Mouse (Mus musculus) retina, adult 2 months (tissue): ENCODE measurements at regions not wholly inside any gene's neighbourhood (a gene's known extent, or its start where the extent isn't known, plus 50 kb on each side); places are given as distances from the start of the nearest gene placed in this dataset.

Source experiments
- DNase-seq: peaks from one replicate; pipeline ENCODE4 v3.0.0-alpha.2; 2012; ENCODE audit warnings: low read depth, low spot score

DNA sequence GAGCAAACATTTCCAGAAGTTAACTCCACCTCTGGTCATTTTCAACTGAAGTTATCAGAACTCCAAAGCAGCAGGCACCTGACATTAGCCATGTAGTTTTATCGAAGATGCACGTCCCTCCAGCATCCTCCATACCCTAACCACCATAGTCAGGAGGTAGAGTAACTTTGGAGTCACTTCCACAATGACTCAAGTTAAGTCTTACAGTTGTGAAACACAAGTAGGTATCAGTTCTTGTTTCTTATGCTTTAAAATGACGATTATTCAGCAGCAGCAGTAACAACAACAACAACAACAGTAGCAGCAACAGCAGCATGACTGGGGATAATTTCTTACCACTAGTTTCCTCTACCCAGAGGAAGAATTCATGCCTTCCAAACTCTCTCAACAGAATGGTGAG, 51.3 kb upstream of the Tank start:
- DNase-seq: no peak

DNA sequence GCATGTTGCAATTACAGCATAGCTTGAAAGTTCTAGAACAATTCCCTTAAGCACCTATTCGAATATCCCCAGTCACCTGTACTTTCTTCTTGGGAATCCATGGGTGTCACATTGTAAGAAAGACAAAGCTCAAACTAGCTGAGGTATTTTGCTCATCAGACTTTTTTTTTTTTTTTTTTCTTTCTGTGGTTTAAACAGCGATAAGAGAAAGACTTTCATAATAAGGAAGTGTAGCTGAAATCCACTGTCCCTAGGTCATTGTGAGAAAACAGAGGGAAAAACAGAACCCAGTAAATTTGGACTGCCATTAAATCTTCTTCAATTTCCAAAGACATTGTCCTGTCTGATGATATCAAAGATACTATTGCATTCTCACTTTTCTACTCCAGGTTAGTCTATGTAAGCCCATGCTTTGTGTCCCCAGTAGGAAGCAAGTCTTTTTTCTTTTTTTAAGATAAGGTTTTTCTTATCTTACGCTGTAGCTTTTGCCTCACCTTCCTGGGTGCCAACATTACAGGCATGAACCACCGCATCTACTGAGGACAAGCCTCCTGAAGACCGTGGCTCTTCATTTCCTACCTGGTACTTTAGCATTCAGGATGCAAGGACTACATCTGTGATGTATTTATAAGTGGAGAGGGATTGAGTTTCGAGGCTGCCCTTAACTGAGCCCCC, 54.2 kb upstream of the Tank start:
- DNase-seq: no peak

DNA sequence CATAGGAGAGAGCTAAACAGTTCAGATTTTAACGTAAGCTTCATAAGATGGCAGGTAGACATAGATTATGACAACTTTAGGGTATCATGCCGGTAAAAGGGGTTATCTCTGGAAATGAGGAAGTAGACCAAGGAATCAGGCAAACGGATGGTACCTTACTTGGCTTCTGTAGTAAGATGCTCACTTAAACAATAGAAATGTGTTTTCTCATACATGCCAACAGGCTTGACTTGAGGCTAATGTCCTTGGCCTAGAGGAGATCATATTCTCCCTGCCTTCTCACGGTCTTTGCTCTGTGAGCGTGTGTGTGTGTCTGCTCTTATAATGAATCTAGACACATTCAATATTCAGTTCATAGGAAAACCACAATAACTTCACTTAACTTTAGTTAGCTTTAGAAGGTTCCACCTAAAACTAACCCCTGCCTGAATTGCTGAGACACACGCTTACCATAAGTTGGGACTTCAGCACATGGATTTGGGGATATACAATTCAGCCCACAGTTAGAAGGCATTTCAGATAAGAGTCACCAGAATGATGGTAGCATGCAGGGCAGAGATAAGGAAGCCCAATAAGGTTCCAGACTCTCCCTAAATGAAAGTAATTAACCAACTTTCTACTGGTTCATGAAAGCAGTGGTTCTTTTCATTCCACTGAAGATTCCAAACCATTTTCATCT, 63.8 kb upstream of the Tank start:
- DNase-seq: no peak

DNA sequence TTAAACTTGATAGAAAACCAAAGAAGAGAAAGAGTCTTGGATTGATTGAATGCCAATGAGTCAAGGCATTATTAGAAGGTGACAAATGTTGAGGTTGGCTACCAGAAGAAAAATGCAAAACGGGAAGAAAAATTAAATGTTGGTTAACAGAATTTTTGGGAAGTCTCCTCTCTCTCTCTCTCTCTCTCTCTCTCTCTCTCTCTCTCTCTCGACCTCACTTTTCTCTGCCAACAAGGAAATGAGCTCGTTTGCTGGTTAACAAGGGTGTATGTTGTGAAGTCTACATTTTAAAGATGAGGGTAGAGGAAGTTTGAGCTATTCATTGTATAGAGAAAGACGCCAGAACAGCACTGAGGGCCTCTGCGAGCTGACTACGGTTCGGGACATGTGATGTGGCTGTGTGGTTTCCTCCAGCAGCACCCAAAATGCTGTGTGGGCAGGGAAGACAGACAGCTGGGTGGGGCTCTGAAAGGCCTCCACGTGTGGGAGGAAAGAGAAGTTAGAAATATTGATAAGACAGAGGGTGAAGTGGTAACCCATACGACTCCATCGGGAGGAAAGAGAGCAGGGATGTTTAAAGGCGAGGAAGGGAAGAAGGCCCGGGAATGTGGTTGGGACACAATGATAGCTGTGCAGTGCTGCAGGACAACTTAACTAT, 64.5 kb upstream of the Tank start:
- DNase-seq: no peak

DNA sequence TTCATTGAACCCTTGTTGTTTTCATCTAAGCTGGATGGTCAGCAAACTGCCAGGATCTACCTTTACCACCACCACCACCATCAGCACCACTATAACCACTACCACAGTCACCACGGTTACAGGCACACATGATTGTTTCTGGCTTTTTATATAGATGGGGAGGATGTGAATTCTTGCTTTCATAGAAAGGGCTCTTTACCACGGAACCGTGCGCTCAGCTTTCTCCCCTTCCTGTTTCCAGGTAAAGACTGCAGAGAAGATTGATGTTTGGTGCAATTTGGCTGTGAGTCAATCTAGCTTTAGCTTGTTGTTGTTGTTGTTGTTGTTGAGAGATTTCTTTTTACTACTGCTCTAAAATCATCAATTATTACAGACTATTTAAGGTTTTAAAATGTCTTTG, 74.8 kb upstream of the Tank start:
- DNase-seq: no peak

DNA sequence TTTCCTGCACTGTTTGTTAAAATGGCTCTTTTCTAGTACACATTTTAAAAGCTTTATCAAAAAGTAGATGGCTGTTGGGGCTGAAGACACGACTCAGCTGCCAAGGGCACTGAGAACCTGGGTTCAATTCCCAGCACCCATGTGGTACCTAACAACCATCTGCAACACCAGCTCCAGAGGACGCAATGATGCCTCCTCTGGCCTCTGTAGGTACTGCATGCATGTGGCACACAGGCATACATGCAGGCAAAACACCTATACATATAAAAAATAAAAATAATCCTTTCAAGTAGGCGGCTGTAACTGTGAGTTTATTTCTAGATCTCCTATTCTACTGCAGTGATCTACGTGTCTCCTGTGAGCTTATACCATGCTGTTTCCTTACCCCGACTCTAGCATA, 76.5 kb upstream of the Tank start:
- no peak for DNase-seq

DNA sequence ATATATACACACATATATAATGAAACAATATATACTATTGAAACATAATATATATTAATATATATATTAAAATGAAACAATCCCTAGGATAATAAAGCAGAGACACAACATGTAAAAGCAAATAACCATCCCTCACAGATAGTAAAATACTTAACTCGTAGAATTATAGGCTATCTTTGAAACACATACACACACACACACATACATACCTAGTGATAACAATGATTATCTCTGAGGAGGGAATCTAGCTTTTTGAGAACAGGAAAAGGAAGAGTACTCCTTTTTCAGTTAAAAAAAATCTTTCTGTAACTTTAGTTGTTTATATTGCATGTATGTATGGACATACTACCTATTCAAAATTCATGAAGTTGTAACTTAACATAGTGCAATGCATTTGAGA, 79.1 kb upstream of the Tank start:
- no peak for DNase-seq

DNA sequence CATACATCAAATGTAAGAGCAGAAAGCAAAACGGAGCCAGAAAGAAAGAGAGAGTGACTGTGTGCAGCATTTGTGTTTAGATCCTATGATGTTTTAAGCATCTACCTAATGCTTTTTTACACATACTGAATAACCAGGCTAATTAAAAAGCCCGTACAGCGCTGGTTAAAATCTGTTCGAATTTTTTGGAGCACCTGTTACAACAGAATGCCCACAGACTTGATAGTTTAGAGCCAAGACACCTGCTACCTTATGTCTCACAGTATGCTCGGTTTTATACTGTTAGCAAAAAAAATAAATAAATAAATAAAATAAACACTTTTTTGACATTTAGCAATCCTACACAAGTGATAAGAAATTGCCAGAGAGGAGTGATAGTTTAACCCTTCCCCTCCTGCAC, 80.5 kb upstream of the Tank start:
- DNase-seq: no peak

DNA sequence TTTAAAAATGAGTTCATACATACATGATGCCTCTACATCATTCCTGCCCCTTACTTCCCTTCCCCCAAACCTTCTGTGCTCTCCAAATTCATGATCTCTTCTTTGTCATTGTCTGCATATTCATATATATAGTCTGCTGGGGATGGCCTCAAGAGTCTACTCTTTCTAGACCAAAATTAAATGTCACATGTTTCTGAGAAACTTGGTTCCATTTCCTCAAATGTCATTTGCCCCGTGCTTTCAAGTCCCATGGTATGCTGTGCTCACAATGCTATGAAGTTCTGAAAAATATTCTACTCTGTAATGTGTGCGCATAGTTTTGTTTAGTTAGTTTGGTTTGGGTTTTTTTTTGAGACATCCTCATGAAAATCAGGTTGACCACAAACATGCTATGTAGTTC, 81.4 kb upstream of the Tank start:
- DNase-seq: no peak

DNA sequence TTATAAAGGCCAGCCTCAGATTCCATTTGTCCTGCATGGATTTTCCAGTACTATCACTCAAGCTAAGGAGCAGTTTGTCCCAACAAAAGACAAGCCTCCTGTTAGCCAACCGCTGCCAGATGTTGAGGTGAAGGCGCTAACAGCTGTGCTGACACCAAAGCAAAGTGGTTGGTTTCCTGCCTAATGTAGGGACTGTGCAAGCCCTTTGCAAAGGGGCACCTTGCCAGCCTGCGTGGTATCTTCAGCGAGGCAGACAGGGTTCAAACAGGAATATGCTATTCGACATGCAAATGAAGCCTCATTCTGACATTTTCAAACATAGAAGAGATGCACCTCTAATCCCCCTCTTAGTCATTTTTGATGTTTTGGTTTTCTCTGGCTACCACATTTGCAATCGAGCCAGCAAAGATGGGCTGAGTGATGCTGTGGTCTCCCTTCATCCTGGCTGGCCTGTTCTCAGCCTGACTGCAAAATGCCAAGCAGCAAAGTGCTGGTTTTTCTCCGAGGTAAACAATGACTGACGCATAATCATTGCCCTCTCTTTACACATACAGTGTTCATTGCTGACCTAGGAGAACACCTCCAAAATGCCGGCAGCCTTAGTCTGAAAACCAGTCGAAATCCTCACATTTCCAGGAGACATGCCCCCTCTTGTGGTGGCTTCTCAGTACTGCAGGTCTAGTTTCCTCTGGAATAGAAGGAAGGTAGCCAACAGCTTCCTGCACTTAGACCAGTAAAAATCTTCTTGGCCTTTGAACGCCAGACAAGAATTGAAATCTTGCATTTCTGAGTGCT, 84.3 kb upstream of the Tank start:
- DNase-seq: peak; percentile 34

DNA sequence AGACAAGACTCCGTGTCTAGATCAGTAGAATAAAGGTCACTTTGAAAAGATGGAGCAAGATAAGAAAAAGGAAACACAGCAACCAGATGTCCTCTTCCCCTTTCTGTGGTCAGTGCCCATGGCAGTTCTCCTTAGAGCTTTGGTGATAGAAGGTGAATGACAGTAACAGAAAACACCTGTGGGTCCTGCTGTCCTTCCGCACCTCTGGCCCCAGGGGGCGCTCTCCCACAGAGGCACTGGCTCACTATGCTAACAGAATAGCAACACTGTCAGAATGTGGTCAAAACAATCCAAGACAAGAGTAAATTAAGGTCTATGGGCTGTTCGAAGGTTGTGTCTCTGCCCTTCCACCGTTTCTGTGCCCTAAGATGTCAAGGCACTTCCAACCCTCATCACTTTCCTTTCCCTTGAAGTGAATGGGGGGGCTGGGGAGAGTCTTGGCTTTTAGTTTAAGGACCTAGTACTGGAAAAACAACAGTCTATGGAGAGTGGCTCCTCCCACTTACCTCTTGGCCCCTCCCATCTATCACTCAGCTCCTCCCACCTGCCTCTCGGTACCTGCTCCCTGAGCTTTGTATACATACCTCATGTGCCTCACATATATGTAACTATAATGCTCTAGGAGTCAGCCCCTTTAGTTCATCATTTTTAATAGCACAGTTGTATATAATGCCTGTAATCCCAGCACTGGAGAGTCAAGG, 86.2 kb upstream of the Tank start:
- DNase-seq: no peak

DNA sequence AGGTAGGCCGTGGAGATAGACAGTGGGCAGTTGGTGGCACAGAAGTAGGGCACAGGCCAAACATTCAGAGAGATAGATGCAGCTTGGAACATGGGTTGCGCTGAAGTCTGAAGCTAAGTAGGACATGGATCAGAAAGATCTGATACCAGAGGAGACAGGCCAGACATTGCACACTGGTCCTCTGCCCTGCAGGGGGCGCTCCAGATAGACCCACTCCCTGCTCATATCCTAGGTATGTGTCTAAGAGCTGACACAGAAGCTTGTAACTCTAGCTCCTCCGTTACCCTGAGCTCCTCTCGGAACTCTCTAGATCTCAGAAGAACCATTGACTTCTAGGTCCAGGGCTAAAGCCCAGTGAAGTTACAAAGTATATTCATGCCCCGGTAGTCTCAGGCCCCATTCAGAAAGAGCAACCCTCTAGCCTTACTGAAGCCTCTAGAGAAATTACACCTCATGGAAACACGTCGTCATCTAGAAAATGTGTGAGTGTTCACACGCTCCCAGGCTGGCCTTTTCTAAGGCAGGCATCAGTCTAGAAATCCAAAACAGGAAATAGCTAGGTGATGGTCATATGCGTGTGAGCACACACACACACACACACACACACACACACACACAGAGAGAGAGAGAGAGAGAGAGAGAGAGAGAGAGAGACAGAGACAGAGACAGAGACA, 87.8 kb upstream of the Tank start:
- no peak for DNase-seq

DNA sequence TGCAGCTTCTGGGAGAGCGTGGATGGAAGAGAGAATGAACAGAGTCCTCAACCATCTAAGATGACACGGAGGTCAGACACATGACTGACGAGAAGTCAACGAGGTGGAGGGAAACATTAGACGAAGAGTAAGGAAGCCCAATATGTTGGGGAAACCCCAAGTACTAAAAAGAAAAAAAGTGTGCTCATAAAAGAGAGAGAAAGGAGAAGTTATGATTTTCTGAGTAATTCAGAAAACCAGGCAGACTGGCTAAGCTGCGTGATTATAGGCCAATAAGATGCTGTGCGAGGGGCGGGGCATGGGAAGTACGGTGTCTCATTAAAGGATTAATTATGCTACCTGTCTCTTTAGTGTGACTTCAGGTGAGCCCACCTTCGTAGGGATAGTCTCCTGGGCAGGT, 88.6 kb upstream of the Tank start:
- no peak for DNase-seq

DNA sequence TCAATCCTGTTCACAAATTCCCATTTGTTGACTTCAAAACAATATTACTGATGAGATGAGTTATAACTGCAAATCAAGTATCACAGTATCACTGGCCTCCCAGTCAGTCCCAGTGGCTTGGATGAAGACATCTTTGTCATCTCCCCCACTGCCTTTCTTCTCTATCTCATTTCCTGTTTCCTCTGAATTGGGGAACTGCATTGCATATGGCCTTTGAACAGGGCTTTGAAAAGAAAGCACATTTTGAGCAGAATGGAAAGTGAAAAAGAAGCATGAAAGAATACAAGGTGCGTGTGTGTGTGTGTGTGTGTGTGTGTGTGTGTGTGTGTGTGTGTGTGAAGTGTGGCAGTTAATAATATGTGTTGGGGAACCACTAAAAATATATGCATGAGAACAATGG, 94.6 kb upstream of the Tank start:
- no peak for DNase-seq

DNA sequence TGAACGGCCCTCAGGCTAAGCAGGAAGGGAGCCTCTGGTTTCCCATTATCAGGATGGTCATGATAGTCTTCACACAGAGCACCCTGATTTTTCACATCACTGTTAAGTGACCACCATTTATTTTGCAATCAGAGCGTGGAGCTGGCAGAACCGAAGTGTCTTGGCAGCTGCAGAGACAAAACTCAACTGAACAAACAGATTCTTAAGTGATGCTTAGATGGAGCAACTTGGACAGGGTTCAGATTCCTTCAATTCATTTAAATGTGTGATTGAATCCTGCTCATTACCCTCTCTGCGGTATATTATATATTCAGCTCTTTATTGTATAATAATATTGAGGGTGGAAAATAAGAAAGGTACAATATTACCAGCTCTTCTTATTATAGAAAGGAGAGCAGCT, 101.7 kb upstream of the Tank start:
- no peak for DNase-seq

DNA sequence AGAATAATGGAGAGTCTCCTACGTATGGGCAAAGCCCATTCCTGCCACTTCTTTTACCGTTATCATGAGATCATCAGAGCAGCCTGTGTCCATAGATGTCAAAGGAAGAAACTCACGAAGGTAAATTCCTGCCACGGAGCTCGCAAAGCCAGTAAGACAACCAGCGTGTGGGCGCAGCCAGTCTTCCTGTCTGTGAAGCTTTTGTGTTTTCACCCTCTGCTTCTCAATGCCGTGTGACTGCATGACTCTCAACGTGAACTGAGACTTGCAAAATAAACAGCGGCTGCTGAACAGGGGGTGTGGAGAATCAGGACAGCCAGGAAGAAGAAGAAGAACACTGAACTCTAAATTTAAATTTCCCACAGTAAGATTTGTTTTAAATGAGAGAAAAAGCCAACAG, 103.8 kb upstream of the Tank start:
- no peak for DNase-seq

DNA sequence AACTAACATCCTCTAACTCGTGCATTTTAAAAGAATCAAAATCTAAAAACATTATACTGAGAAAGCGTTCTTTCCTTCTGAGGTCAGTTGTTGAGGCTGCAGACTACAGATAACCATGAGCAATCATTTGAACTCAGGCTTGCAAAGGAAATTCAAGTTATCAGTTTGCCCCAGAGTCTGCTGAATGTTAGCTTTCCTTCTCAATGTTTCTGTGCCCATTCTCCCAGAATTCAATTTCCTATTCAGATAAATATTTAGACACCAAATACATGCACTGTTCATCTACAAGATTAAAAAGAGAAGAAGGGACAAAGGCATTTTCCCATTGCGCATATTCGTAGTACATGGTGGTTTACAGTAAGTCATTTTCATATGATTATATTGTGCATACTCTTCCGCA, 107.9 kb upstream of the Tank start:
- DNase-seq: no peak

DNA sequence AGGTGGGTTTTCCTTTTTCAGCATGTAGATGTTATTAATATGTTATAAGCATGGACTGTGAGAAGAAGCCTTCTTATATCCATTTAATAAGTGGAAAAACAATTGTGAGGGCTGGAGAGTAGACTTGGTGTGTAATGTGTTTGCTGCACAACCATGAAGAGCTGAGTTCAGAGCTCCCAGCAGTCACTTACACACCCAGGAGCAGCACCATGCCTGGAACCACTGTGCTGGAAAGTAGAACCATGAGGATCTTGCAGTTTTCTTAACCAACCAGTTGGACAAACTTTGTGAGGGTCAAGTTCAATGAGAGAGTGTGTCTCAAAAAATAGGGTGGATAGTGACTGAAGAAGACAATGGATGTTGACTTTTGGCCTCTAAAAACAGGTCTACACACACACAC, 108.3 kb upstream of the Tank start:
- DNase-seq: no peak

DNA sequence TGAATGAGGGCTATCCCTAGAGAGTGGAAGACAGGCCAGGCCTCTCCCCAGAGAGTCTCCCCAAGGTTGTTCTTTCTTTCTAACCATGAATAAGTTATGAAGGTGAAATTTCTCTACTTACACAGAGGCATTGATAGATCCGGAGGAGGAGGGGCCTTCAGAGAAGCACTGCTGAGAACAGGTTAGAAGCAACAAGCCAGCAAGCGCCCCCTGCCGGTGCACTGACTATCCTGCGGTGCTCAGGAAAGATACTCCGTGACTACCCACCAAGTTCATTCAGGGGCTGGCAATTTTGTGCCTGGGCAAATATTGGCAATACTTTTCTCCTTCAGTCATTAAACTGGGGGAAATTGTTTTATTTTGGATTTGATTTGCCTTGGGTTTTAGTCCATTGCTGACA, 122.5 kb upstream of the Tank start:
- DNase-seq: no peak

DNA sequence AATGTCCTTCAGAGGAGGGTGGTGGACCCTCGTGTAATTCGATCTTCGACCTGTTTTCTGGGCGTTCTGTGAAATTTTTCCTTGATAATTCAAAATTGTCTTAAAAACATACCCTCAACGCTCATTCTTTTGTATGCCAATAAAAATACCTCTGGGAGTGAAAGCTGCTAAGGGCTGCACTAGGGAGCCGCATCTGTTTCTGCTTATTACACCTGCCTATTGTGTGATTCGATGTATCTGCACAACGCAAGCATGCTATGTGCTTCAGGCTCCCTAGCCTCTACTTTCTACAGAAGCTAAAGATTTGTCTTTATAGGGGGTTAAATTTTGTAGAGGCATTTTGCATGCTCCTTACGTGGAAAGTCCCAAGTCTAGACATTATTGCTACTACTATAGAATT, 123.7 kb upstream of the Tank start:
- DNase-seq: no peak

DNA sequence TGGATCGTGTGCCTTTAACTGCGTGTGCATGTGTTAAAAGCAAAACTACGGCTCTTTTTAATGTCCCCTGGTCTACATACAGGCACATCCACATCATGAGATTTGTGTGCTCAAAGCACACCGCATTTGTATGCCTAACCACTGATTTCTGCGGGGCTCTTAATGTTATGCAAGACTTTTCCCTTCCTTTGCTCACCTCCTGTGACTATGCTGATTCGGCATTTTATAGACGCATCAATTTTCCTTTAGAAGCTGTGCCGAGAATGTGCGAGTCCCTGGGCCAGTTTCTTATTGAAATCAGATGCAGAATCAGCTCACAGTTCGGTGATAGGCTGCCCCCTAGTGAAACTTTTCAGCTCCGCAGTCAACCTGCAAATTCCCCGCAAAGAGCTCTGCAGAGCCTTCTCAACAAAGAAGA, 124.1 kb upstream of the Tank start:
- DNase-seq: peak; percentile 50
